Mouse (Mus musculus) liver, adult 2 months (tissue): ENCODE data around the gene Ola1.

Source experiments
- CTCF ChIP-seq: fragments of 200-500 bp; IDR thresholded peaks from 2 replicates; pipeline ENCODE4 v1.5.1; 2011; ENCODE audit warnings: low read depth, low read length, control low read depth
- POLR2A ChIP-seq: fragments of 200-500 bp; IDR thresholded peaks from 2 replicates; pipeline ENCODE4 v1.6.1; 2011; ENCODE audit warnings: low read length, control low read depth; ENCODE audit not compliant: insufficient read depth; ENCODE audit errors: extremely low read depth

GRCm38 (mm10) chr2:73213539-73213870 lies 5.2 kb downstream of the Ola1 start:
- no peak for TF ChIP-seq POLR2A
- no peak for TF ChIP-seq CTCF
